Mouse (Mus musculus): ENCODE results near the gene Rmnd5b. TPM values are rescaled to one million over a fixed set of nuclear protein-coding genes. Genes with fewer than 3 reads are reported as not detected.
A peak's percentile ranks its signal among the peaks of the same experiment; 100 is the strongest.

Rmnd5b gene
- polyA plus RNA-seq, 1 experiment from 2014 or later = 51.9 TPM

GRCm38 (mm10) chr11:51650691-51651515, 15.2 kb upstream of the Rmnd5b start, which contains the start of the genes N4bp3 and D930048N14Rik:
N4bp3 (minus strand) TSS chr11:51650842.
D930048N14Rik (plus strand) TSS chr11:51650954.
- ATAC-seq (ENCODE audit: low FRiP score, low TSS enrichment) = peak; percentile 79
- H3K4me1 ChIP-seq (ENCODE audit: insufficient read depth, low read length) = peaks cover 31% of the 10 kb centered on the region
- H3K4me2 ChIP-seq (replicated peaks; ENCODE audit: low read depth, low read length) = peak within 1 kb of the TSS; percentile 94
- peak within 1 kb of the TSS; percentile 76 for H3K4me3 ChIP-seq (ENCODE audit: low read length)
- peak within 1 kb of the TSS; percentile 80 for H3K27ac ChIP-seq (ENCODE audit: low read length)
- H3K9me3 ChIP-seq (ENCODE audit: low read length) = no peaks in the 10 kb centered on the region
- no peaks in the 10 kb centered on the region for H3K36me3 ChIP-seq (ENCODE audit: insufficient read depth, low read length)
- H3K27me3 ChIP-seq (ENCODE audit: insufficient read depth, low read length) = no peaks in the 10 kb centered on the region
- WGBS = under 1% methylated on average over 65 of the region's 70 CpGs
- H3K9ac ChIP-seq (replicated peaks; ENCODE audit: low read length) = peak within 1 kb of the TSS; percentile 82

- peak; percentile 17 for ATAC-seq (ENCODE audit: low FRiP score, low TSS enrichment)
- WGBS = under 1% methylated on average over 30 of the region's 30 CpGs
- peak overlapping the region; percentile 76 for H3K4me3 ChIP-seq (ENCODE audit: low read length)
- peaks cover 2% of the 10 kb centered on the region; the same call in 1 of the 2 replicates for H3K36me3 ChIP-seq (ENCODE audit: insufficient read depth, low read length)
- peaks cover 35% of the 10 kb centered on the region for H3K4me1 ChIP-seq (ENCODE audit: insufficient read depth, low read length)
- H3K9me3 ChIP-seq (ENCODE audit: low read length) = no peaks in the 10 kb centered on the region
- H3K9ac ChIP-seq (replicated peaks; ENCODE audit: low read length) = peak overlapping the region; percentile 82
- peak overlapping the region; percentile 80 for H3K27ac ChIP-seq (ENCODE audit: low read length)
- H3K27me3 ChIP-seq (ENCODE audit: insufficient read depth, low read length) = no peaks in the 10 kb centered on the region
- H3K4me2 ChIP-seq (replicated peaks; ENCODE audit: low read depth, low read length) = peak overlapping the region; percentile 94
Observed at GRCm38 (mm10) chr11:51650261-51650660, 14.6 kb upstream of the Rmnd5b start.

- Histone ChIP-seq H3K27me3 (ENCODE audit: insufficient read depth, low read length) (no peaks in the 10 kb centered on the region), H3K9me3 (ENCODE audit: low read length) (no peaks in the 10 kb centered on the region), H3K27ac (ENCODE audit: low read length) (peak overlapping the region; percentile 80; the same call in 1 of the 2 replicates), H3K4me1 (ENCODE audit: insufficient read depth, low read length) (peaks cover 35% of the 10 kb centered on the region), H3K4me3 (ENCODE audit: low read length) (peak overlapping the region; percentile 76), H3K36me3 (ENCODE audit: insufficient read depth, low read length) (peaks cover 6% of the 10 kb centered on the region; the same call in 1 of the 2 replicates), H3K9ac (replicated peaks; ENCODE audit: low read length) (peak overlapping the region; percentile 82), H3K4me2 (replicated peaks; ENCODE audit: low read depth, low read length) (peak overlapping the region; percentile 94)
- WGBS = 2% methylated on average over 7 of the region's 7 CpGs
- no peak; the same call in 1 of the 2 replicates for ATAC-seq (ENCODE audit: low FRiP score, low TSS enrichment)
Observed at GRCm38 (mm10) chr11:51649889-51650199, 14.1 kb upstream of the Rmnd5b start.

- peak overlapping the region; percentile 80; the same call in 1 of the 2 replicates for H3K27ac ChIP-seq (ENCODE audit: low read length)
- no peak for ATAC-seq (ENCODE audit: low FRiP score, low TSS enrichment)
- peak overlapping the region; percentile 76 for H3K4me3 ChIP-seq (ENCODE audit: low read length)
- H3K27me3 ChIP-seq (ENCODE audit: insufficient read depth, low read length) = no peaks in the 10 kb centered on the region
- peak overlapping the region; percentile 94 for H3K4me2 ChIP-seq (replicated peaks; ENCODE audit: low read depth, low read length)
- peak overlapping the region; percentile 82 for H3K9ac ChIP-seq (replicated peaks; ENCODE audit: low read length)
- H3K9me3 ChIP-seq (ENCODE audit: low read length) = no peaks in the 10 kb centered on the region
- peaks cover 10% of the 10 kb centered on the region for H3K36me3 ChIP-seq (ENCODE audit: insufficient read depth, low read length)
- H3K4me1 ChIP-seq (ENCODE audit: insufficient read depth, low read length) = peaks cover 35% of the 10 kb centered on the region
- WGBS = 35% methylated on average over 11 of the region's 11 CpGs
Observed at GRCm38 (mm10) chr11:51649111-51649888, 13.6 kb upstream of the Rmnd5b start.

GRCm38 (mm10) chr11:51648566-51648965, 12.9 kb upstream of the Rmnd5b start:
- Histone ChIP-seq H3K27ac (ENCODE audit: low read length) (peak overlapping the region; percentile 70), H3K4me2 (replicated peaks; ENCODE audit: low read depth, low read length) (peak overlapping the region; percentile 94), H3K9me3 (ENCODE audit: low read length) (no peaks in the 10 kb centered on the region), H3K27me3 (ENCODE audit: insufficient read depth, low read length) (no peaks in the 10 kb centered on the region), H3K36me3 (ENCODE audit: insufficient read depth, low read length) (peaks cover 17% of the 10 kb centered on the region), H3K4me3 (ENCODE audit: low read length) (peak overlapping the region; percentile 76), H3K4me1 (ENCODE audit: insufficient read depth, low read length) (peaks cover 39% of the 10 kb centered on the region), H3K9ac (replicated peaks; ENCODE audit: low read length) (peak overlapping the region; percentile 51; the same call in 1 of the 2 replicates)
- ATAC-seq (ENCODE audit: low FRiP score, low TSS enrichment) = peak; percentile 12; the same call in 1 of the 2 replicates
- 24% methylated on average over 3 of the region's 3 CpGs for WGBS

GRCm38 (mm10) chr11:51646751-51647667, 11.3 kb upstream of the Rmnd5b start:
- no peak for ATAC-seq (ENCODE audit: low FRiP score, low TSS enrichment)
- Histone ChIP-seq H3K4me3 (ENCODE audit: low read length) (no peak overlapping the region), H3K9me3 (ENCODE audit: low read length) (no peaks in the 10 kb centered on the region), H3K9ac (replicated peaks; ENCODE audit: low read length) (peak overlapping the region; percentile 41; the same call in 1 of the 2 replicates), H3K4me2 (replicated peaks; ENCODE audit: low read depth, low read length) (peak overlapping the region; percentile 94), H3K36me3 (ENCODE audit: insufficient read depth, low read length) (peaks cover 23% of the 10 kb centered on the region), H3K27ac (ENCODE audit: low read length) (peak overlapping the region; percentile 82), H3K4me1 (ENCODE audit: insufficient read depth, low read length) (peaks cover 41% of the 10 kb centered on the region), H3K27me3 (ENCODE audit: insufficient read depth, low read length) (no peaks in the 10 kb centered on the region)
- WGBS = 54% methylated on average over 15 of the region's 15 CpGs

GRCm38 (mm10) chr11:51646245-51646644, 10.5 kb upstream of the Rmnd5b start:
- Histone ChIP-seq H3K27ac (ENCODE audit: low read length) (peak overlapping the region; percentile 48; the same call in 1 of the 2 replicates), H3K36me3 (ENCODE audit: insufficient read depth, low read length) (peaks cover 23% of the 10 kb centered on the region), H3K4me1 (ENCODE audit: insufficient read depth, low read length) (peaks cover 41% of the 10 kb centered on the region), H3K9me3 (ENCODE audit: low read length) (no peaks in the 10 kb centered on the region), H3K9ac (replicated peaks; ENCODE audit: low read length) (no peak overlapping the region), H3K4me3 (ENCODE audit: low read length) (no peak overlapping the region), H3K27me3 (ENCODE audit: insufficient read depth, low read length) (no peaks in the 10 kb centered on the region), H3K4me2 (replicated peaks; ENCODE audit: low read depth, low read length) (peak overlapping the region; percentile 25; the same call in 1 of the 2 replicates)
- 76% methylated on average over 7 of the region's 7 CpGs for WGBS
- ATAC-seq (ENCODE audit: low FRiP score, low TSS enrichment) = no peak

GRCm38 (mm10) chr11:51645293-51645692, 9.6 kb upstream of the Rmnd5b start:
- Histone ChIP-seq H3K4me2 (replicated peaks; ENCODE audit: low read depth, low read length) (no peak overlapping the region), H3K27me3 (ENCODE audit: insufficient read depth, low read length) (no peaks in the 10 kb centered on the region), H3K9ac (replicated peaks; ENCODE audit: low read length) (no peak overlapping the region), H3K27ac (ENCODE audit: low read length) (no peak overlapping the region), H3K9me3 (ENCODE audit: low read length) (no peaks in the 10 kb centered on the region), H3K4me3 (ENCODE audit: low read length) (no peak overlapping the region), H3K4me1 (ENCODE audit: insufficient read depth, low read length) (peaks cover 41% of the 10 kb centered on the region), H3K36me3 (ENCODE audit: insufficient read depth, low read length) (peaks cover 23% of the 10 kb centered on the region)
- ATAC-seq (ENCODE audit: low FRiP score, low TSS enrichment) = no peak
- 63% methylated on average over 13 of the region's 13 CpGs for WGBS

GRCm38 (mm10) chr11:51644217-51644616, 8.5 kb upstream of the Rmnd5b start:
- Histone ChIP-seq H3K9me3 (ENCODE audit: low read length) (no peaks in the 10 kb centered on the region), H3K4me1 (ENCODE audit: insufficient read depth, low read length) (peaks cover 31% of the 10 kb centered on the region), H3K27ac (ENCODE audit: low read length) (no peak overlapping the region), H3K9ac (replicated peaks; ENCODE audit: low read length) (peak overlapping the region; percentile 35; the same call in 1 of the 2 replicates), H3K36me3 (ENCODE audit: insufficient read depth, low read length) (peaks cover 23% of the 10 kb centered on the region), H3K27me3 (ENCODE audit: insufficient read depth, low read length) (no peaks in the 10 kb centered on the region), H3K4me3 (ENCODE audit: low read length) (no peak overlapping the region), H3K4me2 (replicated peaks; ENCODE audit: low read depth, low read length) (no peak overlapping the region)
- no peak for ATAC-seq (ENCODE audit: low FRiP score, low TSS enrichment)
- 79% methylated on average over 16 of the region's 16 CpGs for WGBS

Measured in kidney, embryonic 16.5 days (tissue).